Mouse (Mus musculus) frontal cortex, adult 2 months (tissue): ENCODE data around the gene Ywhaq. TPM values are rescaled to one million over a fixed set of nuclear protein-coding genes. Genes with fewer than 3 reads are reported as not detected.

ENCODE experiments used
- DNase-seq, 2 experiments: peaks; one replicate each; pipeline ENCODE4 v3.0.0; 2022; ENCODE audit warnings: low spot score in 1 of 2; ENCODE audit errors: extremely low spot score in 1 of 2
- polyA plus RNA-seq: library from polyadenylated mRNA; depleted of rRNA; stranded (reverse); fragments of >200 nt; gene quantifications from 2 replicates; pipeline ENCODE4 v1.2.3, GENCODE M21; 2012; rRNA removed

The Ywhaq gene
- polyA plus RNA-seq, 1 experiment: 315 TPM

- no peak for DNase-seq
These were observed 76.8 kb downstream of the Ywhaq start for GRCm38 (mm10) chr12:21340674-21341073.

Other genes starting within 250 kb of the Ywhaq start
- gene Cpsf3, start 132.2 kb downstream of the Ywhaq start, polyA plus RNA-seq: 66.2 and 74.1 TPM in 2 replicates
- 27.2 and 29.5 TPM in 2 replicates for gene Itgb1bp1, start 131.4 kb downstream of the Ywhaq start, polyA plus RNA-seq
- 22.8 and 25.2 TPM in 2 replicates for gene Iah1, start 101.2 kb downstream of the Ywhaq start, polyA plus RNA-seq
- gene Adam17, start 44.0 kb downstream of the Ywhaq start, polyA plus RNA-seq: 16.9 and 20.2 TPM in 2 replicates